Mouse (Mus musculus) forebrain, embryonic 15.5 days (tissue): ENCODE measurements at regions not wholly inside any gene's neighbourhood (a gene's known extent, or its start where the extent isn't known, plus 50 kb on each side); places are given as distances from the start of the nearest gene placed in this dataset.
A peak's percentile ranks its signal among the peaks of the same experiment; 100 is the strongest.
"Not testable (repeated sequence)": the region's sequence is repeated elsewhere in the genome, so short reads cannot be mapped to it uniquely, and the experiment has no call there.

Source experiments
- ATAC-seq: fragments of 200-750 bp; cut with Nextera tagmentation; replicated peaks from 2 replicates; pipeline ENCODE4 v1.8.0; 2017; ENCODE audit warnings: mild to moderate bottlenecking, moderate TSS enrichment, moderate library complexity
- H3K27ac ChIP-seq: fragments of 300-500 bp; sonication (generic); replicated peaks from 2 replicates; pipeline ENCODE4 v1.5.1; 2015; ENCODE audit warnings: mild to moderate bottlenecking, inconsistent platforms
- H3K27me3 ChIP-seq: fragments of 300-500 bp; sonication (generic); 2 replicates; pipeline ENCODE4 v1.6.1; 2015; ENCODE audit warnings: inconsistent platforms
- H3K36me3 ChIP-seq: fragments of 300-500 bp; sonication (generic); 2 replicates; pipeline ENCODE4 v1.6.1; 2015; ENCODE audit warnings: mild to moderate bottlenecking, inconsistent platforms
- H3K4me1 ChIP-seq: fragments of 300-500 bp; sonication (generic); 2 replicates; pipeline ENCODE4 v1.6.1; 2015; ENCODE audit warnings: inconsistent platforms
- H3K4me2 ChIP-seq: fragments of 300-500 bp; sonication (generic); replicated peaks from 2 replicates; pipeline ENCODE4 v1.6.1; 2015; ENCODE audit warnings: mild to moderate bottlenecking, inconsistent platforms
- H3K4me3 ChIP-seq: fragments of 300-500 bp; sonication (generic); 2 replicates; pipeline ENCODE4 v1.5.1; 2015; ENCODE audit warnings: mild to moderate bottlenecking, inconsistent platforms
- H3K9ac ChIP-seq: fragments of 300-500 bp; sonication (generic); replicated peaks from 2 replicates; pipeline ENCODE4 v1.6.1; 2015; ENCODE audit warnings: mild to moderate bottlenecking, inconsistent platforms
- H3K9me3 ChIP-seq: fragments of 300-500 bp; sonication (generic); 2 replicates; pipeline ENCODE4 v1.6.1; 2016; ENCODE audit warnings: inconsistent platforms
- WGBS: fragments of 180-500 bp; shearing (Covaris S2); methylation state at CpG from one replicate; pipeline ENCODE4 v1.1.7; 2015; ENCODE audit warnings: mixed read lengths; 5-methylcytosine and 5-hydroxymethylcytosine counted together

DNA sequence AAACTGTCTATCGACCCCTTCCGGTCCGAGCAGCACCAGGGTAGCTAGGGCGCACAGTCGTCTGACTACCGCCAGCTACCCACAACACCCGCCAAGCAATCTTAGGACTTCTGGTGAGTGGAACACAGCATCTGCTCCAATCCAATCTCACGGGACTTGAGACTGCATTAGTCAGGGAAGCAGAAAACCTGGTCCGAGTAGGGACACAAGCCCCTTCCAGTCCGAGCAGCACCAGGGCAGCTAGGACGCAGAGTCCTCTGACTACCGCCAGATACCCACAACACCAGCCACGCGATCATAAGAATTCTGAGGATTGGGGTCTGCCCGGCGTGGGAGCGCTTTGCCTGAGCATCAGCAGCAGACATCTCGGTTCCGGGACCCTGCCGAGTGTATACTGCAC lies 79.6 kb downstream of the Gm10715 start:
- H3K4me1 ChIP-seq, ATAC-seq, H3K27ac ChIP-seq, H3K4me2 ChIP-seq, H3K36me3 ChIP-seq, H3K27me3 ChIP-seq, H3K9ac ChIP-seq, H3K4me3 ChIP-seq: not testable (repeated sequence)
- H3K9me3 ChIP-seq: peaks cover 27% of the 10 kb centered on the region
- WGBS: 91% methylated on average over 20 of the region's 20 CpGs

DNA sequence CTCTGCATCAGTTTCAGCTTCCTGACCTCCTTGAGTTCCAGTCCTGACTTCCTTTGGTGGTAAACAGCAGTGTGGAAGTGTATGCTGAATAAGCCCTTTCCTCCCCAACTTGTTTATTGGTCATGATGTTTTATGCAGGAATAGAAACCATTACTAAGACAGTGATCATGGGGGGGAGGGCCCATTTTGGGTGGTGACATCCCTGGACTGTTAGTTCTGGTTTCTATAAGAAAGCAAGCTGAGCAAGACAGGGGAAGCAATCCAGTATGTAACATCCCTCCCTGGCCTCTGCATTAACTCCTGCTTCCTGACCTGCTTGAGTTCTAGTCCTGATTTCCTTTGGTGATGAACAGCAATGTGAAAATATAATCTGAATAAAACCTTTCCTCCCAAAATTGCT lies 124.5 kb downstream of the Gm10715 start:
- no peak for ATAC-seq
- Histone ChIP-seq H3K27me3 (no peaks in the 10 kb centered on the region), H3K4me2 (no peak overlapping the region), H3K4me3 (no peak overlapping the region), H3K9ac (no peak overlapping the region), H3K9me3 (peaks cover 33% of the 10 kb centered on the region), H3K27ac (no peak overlapping the region), H3K36me3 (no peaks in the 10 kb centered on the region), H3K4me1 (no peaks in the 10 kb centered on the region)

DNA sequence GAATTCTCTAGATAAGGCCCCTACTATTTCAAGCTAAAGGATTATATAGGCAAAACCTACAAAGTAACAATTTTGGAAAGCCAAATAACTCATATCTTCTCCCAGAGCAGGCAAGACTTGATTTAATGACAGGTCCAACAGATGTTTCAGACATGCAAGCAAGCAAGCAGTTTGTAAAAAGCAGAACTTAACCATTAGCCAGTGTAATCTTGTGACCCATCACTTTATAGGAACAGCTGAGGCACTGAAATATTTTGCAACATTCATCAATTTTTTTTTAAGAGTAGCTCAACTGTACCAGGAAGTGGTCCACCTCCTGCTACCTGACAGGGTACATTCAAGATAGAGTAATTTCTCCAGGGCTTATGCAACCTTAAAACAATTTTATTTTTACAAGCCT lies 147.7 kb downstream of the Gm10715 start:
- Histone ChIP-seq H3K4me2 (no peak overlapping the region), H3K27me3 (no peaks in the 10 kb centered on the region), H3K4me1 (no peaks in the 10 kb centered on the region), H3K9ac (no peak overlapping the region), H3K9me3 (peaks cover 31% of the 10 kb centered on the region), H3K36me3 (no peaks in the 10 kb centered on the region), H3K27ac (no peak overlapping the region), H3K4me3 (no peak overlapping the region)
- no peak for ATAC-seq

DNA sequence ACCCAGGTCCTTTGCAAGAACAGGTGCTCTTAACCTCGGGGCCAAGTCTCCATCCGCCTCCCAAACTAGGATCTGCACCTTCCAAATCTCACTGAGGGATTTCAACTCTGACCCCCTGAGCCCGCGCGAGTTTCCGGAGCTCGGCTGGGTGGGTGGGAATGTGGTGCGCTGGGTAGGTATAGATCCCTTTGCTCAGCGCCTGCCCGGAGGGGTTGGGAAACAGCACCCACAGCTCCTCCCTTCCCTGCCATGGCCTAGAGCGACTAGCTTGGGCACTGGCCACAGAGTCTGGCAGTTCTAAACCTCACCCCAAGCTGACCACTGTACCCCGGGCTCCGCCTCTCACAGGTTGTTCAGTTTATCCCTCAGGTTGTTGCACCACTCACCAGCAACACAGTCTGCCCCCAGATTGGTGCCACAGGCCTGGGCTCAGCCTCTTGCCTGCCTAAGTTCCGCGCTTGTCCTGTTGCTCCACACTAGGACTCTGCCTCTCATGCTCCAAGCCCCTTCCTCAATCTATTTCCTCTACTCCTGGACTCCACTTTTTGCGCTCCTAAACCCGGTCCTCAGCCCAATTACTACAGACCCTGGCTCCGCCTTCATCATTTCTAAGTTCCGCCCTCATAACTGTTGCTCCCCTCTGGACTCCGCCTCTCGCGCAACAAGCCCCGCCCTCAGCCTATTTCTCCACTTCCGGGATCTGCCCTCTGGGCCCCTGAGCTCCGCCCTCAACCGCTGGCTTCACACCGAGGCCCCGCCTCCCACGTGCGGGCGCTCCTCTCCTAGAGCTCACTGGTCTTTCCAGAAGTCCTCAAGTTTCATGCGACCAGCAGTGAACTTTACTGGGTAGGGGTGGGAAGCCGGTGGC lies 135.6 kb upstream of the Alkbh8 start:
- Histone ChIP-seq H3K4me1 (no peaks in the 10 kb centered on the region), H3K4me3 (no peak overlapping the region), H3K27me3 (no peaks in the 10 kb centered on the region), H3K36me3 (no peaks in the 10 kb centered on the region), H3K9me3 (0 out of 2 replicates have a peak, but pooled peaks cover 15% of the 10 kb centered on the region), H3K27ac (no peak overlapping the region), H3K9ac (no peak overlapping the region), H3K4me2 (no peak overlapping the region)
- no peak for ATAC-seq
- WGBS: 43% methylated on average over 33 of the region's 33 CpGs

DNA sequence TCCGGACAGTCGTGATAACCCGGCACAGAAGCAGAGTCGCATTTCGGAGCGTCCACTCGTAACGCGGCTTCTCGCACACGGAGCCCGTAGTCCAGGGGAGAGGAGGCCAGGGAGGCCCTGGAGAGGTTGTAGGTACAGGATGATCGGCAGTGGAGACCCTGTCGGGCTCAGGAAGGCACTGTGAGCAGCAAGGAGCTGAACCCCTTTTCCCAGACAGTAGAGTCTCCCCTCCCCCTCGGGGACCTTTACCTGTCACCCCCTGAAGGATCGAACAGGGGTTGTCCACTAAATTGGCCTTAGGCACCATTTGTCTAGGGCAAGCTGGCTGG lies 135.0 kb upstream of the Alkbh8 start:
- H3K9ac ChIP-seq, ATAC-seq, H3K36me3 ChIP-seq, H3K27ac ChIP-seq, H3K4me1 ChIP-seq, H3K27me3 ChIP-seq, H3K4me2 ChIP-seq, H3K4me3 ChIP-seq: not testable (repeated sequence)
- H3K9me3 ChIP-seq: 0 out of 2 replicates have a peak, but pooled peaks cover 15% of the 10 kb centered on the region
- WGBS: 54% methylated on average over 16 of the region's 16 CpGs

DNA sequence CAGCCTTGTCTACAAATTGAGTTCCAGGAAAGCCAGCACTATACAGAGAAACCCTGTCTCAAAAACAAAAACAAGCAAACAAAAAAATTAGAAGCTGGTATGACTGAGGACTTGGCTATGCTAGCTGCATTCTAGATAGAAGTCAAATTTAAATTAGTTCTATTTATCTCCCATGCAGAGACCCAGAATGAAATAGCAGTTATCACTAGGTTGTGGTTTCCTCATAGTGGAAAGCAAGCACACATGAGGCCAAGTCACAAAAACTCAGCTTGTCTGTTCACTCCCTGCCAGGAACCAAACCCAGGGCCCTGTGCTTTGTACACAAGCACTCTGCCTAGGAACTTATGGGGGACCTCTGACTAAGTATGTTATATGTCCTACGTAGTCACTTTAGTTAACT lies 126.8 kb upstream of the Alkbh8 start:
- not testable (repeated sequence) for H3K4me1 ChIP-seq, H3K9ac ChIP-seq, H3K4me3 ChIP-seq, H3K9me3 ChIP-seq, H3K4me2 ChIP-seq, ATAC-seq, H3K36me3 ChIP-seq, H3K27me3 ChIP-seq, H3K27ac ChIP-seq
- 89% methylated on average over 1 of the region's 1 CpGs for WGBS

DNA sequence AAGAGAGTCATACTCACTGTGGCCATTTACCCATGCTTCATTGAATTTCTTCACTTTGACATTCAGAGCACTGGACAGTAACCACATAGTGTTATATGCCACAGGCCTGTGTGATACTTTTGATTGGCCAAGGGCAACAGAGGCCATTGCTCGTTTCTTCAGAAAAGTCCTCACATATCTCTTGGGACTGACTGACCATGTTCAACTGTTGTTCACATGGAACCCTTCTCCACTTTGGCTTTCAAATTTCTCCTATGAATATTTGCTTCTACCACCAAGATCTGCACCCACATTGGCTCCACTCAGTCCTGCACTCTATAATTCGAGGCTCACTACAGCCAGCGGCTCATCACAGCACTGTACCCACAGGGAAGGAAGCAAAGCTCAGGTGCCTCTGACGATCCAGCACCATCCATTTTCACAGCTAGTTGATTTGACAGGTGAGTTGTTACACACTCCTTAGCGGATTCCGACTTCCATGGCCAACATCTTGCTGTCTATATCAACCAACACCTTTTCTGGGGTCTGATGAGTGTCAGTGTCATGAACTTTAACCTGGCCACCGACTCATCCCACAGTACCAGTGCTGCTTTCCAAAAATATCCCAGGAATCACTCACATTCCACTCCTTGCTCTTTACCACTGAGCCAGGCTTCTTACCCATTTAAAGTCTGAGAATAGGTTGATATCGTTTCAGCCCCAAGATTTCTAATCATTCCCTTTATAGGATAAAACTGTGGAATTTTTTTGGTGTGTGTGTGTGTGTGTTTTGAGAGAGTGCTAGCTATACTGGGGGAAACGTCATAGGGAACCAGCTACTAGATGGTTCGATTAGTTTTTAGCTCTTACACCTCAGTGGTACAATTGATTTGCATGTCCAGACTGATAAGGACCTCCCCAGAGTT lies 76.3 kb upstream of the Alkbh8 start:
- Histone ChIP-seq H3K36me3 (no peaks in the 10 kb centered on the region), H3K9ac (no peak overlapping the region), H3K27me3 (no peaks in the 10 kb centered on the region), H3K27ac (no peak overlapping the region), H3K4me3 (no peak overlapping the region), H3K9me3 (peaks cover 16% of the 10 kb centered on the region), H3K4me1 (no peaks in the 10 kb centered on the region), H3K4me2 (no peak overlapping the region)
- peak; percentile 99 for ATAC-seq
- WGBS: 64% methylated on average over 10 of the region's 10 CpGs

DNA sequence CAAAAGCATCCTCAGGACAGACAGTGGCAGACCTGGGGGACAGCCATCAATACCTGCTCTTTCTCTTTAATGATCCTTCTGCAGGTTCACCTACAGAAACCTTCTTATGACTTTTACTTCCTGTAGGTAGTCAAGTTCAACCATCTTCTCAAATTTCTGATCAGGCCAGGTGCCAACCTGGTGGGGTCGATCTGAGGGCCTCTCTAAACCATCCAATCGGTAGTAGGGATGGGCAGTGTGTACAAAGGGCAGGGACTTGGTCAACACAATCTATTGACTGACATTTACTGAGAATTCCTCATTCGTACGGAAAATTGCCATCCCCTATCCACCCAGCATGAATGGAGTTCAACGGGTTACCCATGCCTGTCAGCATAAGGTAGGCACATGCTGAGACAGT lies 74.8 kb upstream of the Alkbh8 start:
- Histone ChIP-seq H3K9ac (no peak overlapping the region), H3K4me1 (no peaks in the 10 kb centered on the region), H3K4me3 (no peak overlapping the region), H3K36me3 (no peaks in the 10 kb centered on the region), H3K27me3 (no peaks in the 10 kb centered on the region), H3K9me3 (peaks cover 16% of the 10 kb centered on the region), H3K4me2 (no peak overlapping the region), H3K27ac (no peak overlapping the region)
- no peak for ATAC-seq
- WGBS: 72% methylated on average over 5 of the region's 5 CpGs

DNA sequence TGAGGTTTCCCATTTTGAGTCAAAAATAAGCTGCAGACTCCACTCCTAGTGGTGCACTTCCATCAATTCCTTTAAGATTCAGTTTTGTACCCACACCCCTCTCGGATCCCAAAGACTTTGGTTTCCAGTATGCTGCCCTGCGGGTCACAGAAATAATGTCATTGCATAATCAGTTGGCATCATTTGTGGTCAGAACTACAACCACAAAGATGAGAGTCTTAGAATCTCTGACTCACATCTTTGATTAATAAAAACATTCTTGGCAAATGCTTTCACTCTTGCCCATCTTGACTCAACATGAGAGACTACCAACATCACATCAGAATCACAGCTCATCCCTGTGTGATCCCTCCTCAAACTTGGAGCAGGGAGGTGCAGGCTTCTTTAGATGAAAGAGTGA lies 74.1 kb upstream of the Alkbh8 start:
- no peaks in the 10 kb centered on the region for H3K27me3 ChIP-seq

DNA sequence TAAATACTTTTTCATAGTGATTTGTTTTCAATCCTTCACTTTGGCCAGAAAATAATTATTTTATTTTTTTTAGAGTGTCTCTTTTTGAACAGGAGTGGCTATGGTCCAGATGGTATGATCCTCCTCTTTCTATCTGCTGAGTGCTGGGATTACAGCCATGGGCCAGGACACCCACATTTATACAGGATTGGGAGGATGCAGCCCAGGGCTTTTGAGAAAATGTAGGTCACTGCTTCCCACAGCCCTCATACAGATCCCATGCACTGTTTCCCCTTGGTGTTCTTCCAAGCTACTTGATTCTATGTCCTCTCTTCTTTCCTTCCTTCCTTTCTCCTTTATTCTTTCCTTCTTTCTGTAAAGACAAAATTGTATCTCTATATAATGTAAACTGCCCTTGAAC lies 70.5 kb upstream of the Alkbh8 start:
- Histone ChIP-seq H3K36me3 (no peaks in the 10 kb centered on the region), H3K9me3 (peaks cover 10% of the 10 kb centered on the region; the same call in 1 of the 2 replicates), H3K9ac (no peak overlapping the region), H3K27me3 (no peaks in the 10 kb centered on the region), H3K4me3 (no peak overlapping the region), H3K27ac (no peak overlapping the region), H3K4me2 (no peak overlapping the region), H3K4me1 (no peaks in the 10 kb centered on the region)
- no peak for ATAC-seq

More for the DNA sequence above, 74.1 kb upstream of the Alkbh8 start:
- Histone ChIP-seq H3K9ac (no peak overlapping the region), H3K4me3 (no peak overlapping the region), H3K4me2 (no peak overlapping the region), H3K9me3 (peaks cover 16% of the 10 kb centered on the region), H3K27ac (no peak overlapping the region), H3K4me1 (no peaks in the 10 kb centered on the region), H3K36me3 (no peaks in the 10 kb centered on the region)
- 91% methylated on average over 2 of the region's 2 CpGs for WGBS
- ATAC-seq: no peak

DNA sequence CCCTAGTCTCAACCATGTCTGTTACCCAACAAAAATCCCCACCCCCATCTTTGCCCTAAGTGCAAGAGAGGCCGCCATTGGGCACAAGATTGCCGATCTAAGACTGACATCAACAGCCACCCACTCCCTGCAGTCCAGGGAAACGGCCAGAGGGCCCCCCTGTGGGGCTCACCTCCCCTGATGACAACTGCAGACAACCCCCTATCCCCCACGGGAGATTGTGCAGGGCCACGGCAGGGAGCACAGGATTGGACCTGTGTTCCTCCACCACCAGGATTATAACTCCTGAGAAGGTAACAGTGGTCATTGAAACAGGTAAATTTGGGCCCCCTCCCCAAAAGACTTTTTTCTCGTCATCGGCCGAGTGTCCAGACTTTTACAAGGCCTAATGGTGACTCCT lies 54.4 kb upstream of the Alkbh8 start:
- H3K27ac ChIP-seq, H3K4me2 ChIP-seq, H3K27me3 ChIP-seq, H3K36me3 ChIP-seq, ATAC-seq, H3K4me3 ChIP-seq, H3K9ac ChIP-seq, H3K4me1 ChIP-seq: not testable (repeated sequence)
- WGBS: 85% methylated on average over 8 of the region's 8 CpGs
- peaks cover 14% of the 10 kb centered on the region for H3K9me3 ChIP-seq

DNA sequence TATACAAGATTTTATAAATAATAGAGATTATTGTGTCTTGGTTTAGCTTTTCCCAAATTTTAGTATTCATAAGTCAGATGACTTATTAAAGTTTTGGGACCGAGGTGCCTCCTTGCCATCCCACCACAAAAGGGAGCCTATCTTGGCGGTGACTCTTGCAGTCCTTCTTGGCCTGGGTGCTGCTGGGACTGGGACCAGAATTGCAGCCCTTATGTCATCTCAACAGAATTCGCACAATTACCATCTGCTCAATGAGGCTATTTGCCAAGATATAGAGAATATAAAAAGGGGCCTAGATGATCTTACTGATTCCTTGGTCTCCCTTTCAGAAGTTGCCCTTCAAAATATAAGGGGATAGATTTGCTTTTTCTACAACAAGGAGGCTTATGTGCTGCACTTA lies 53.0 kb upstream of the Alkbh8 start:
- H3K4me3 ChIP-seq, H3K4me1 ChIP-seq, H3K4me2 ChIP-seq, H3K9me3 ChIP-seq, H3K27me3 ChIP-seq, ATAC-seq, H3K36me3 ChIP-seq, H3K27ac ChIP-seq, H3K9ac ChIP-seq: not testable (repeated sequence)
- 89% methylated on average over 3 of the region's 3 CpGs for WGBS
